Mouse (Mus musculus) ES-Bruce4 (cell line): ENCODE measurements at regions not wholly inside any gene's neighbourhood (a gene's known extent, or its start where the extent isn't known, plus 50 kb on each side); places are given as distances from the start of the nearest gene placed in this dataset.

ENCODE experiments used
- CTCF ChIP-seq: IDR thresholded peaks from one replicate; pipeline ENCODE4 v1.8.1; 2011; ENCODE audit warnings: low read depth, low read length
- POLR2A ChIP-seq: IDR thresholded peaks from one replicate; pipeline ENCODE4 v1.8.1; 2011; ENCODE audit warnings: low read length; ENCODE audit not compliant: insufficient read depth

DNA sequence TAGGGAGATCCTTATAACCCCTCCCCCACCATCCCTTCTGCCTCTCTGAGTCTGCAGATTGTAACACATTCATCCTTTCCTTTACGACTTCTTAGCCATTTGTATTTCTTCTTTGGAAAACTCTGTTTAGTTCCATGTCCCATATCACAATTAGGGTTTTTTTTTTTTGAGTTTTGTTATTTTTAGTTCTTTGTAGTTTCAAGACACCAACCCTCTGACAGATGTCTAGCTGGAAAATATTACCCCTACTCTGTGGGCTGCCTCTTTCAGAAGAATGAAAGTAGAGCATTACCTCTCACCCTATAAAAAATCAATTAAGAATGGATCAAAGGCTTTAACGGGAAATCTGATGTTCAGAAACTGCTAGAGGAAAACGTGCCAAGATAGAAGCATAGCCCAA is 180.1 kb downstream of the Gm5447 start:
- TF ChIP-seq POLR2A (no peak), CTCF (no peak)
